Mouse (Mus musculus) adrenal gland, adult 8-10 months (tissue): ENCODE data around the gene Knstrn. TPM values are rescaled to one million over a fixed set of nuclear protein-coding genes. Genes with fewer than 3 reads are reported as not detected.

Source experiments
- DNase-seq: peaks from one replicate; pipeline ENCODE4 v3.0.0; 2022
- total RNA-seq, 4 experiments: library from RNA; stranded (reverse); gene quantifications; 2 replicates each; pipeline ENCODE4 v1.2.4; 2022

The Knstrn gene
- total RNA-seq = 1 to 10 TPM; 1.3 to 3.2 (median 2.5) TPM

GRCm38 (mm10) chr2:118813981-118814836 lies at the start of gene Knstrn:
Gene Knstrn (plus strand): TSS chr2:118814003.
- DNase-seq = peak; percentile 85

- no peak for DNase-seq
Measured at GRCm38 (mm10) chr2:118764094-118764831, 49.5 kb upstream of the Knstrn start.

- DNase-seq = no peak
Measured at GRCm38 (mm10) chr2:118764875-118765274, 48.9 kb upstream of the Knstrn start.

- no peak for DNase-seq
Measured at GRCm38 (mm10) chr2:118766041-118767033, 47.5 kb upstream of the Knstrn start.

GRCm38 (mm10) chr2:118772158-118772874 lies 41.5 kb upstream of the Knstrn start, which contains the start of gene Phgr1:
Gene Phgr1 (plus strand): TSS chr2:118772769.
- no peak for DNase-seq

GRCm38 (mm10) chr2:118774536-118774935 lies 39.3 kb upstream of the Knstrn start:
- DNase-seq = no peak

- DNase-seq = no peak
Measured at GRCm38 (mm10) chr2:118775396-118775795, 38.4 kb upstream of the Knstrn start.

GRCm38 (mm10) chr2:118775846-118776245 lies 38.0 kb upstream of the Knstrn start:
- no peak for DNase-seq

- DNase-seq = no peak
Measured at GRCm38 (mm10) chr2:118776295-118776694, 37.5 kb upstream of the Knstrn start.

GRCm38 (mm10) chr2:118778418-118778817 lies 35.4 kb upstream of the Knstrn start:
- DNase-seq = no peak

GRCm38 (mm10) chr2:118779065-118779464 lies 34.7 kb upstream of the Knstrn start:
- DNase-seq = no peak

GRCm38 (mm10) chr2:118779504-118780480 lies 34.0 kb upstream of the Knstrn start, which contains the start of gene Disp2:
Gene Disp2 (plus strand): TSS chr2:118779719.
- DNase-seq = peak; percentile 92

GRCm38 (mm10) chr2:118781115-118781514 lies 32.7 kb upstream of the Knstrn start:
- DNase-seq = no peak

- no peak for DNase-seq
Measured at GRCm38 (mm10) chr2:118782303-118782702, 31.5 kb upstream of the Knstrn start.

GRCm38 (mm10) chr2:118783093-118783492 lies 30.7 kb upstream of the Knstrn start:
- DNase-seq = no peak

- DNase-seq = no peak
Measured at GRCm38 (mm10) chr2:118783663-118784062, 30.1 kb upstream of the Knstrn start.

- DNase-seq = no peak
Measured at GRCm38 (mm10) chr2:118786525-118786924, 27.3 kb upstream of the Knstrn start.

- peak; percentile 52 for DNase-seq
Measured at GRCm38 (mm10) chr2:118789501-118789900, 24.3 kb upstream of the Knstrn start.

- DNase-seq = no peak
Measured at GRCm38 (mm10) chr2:118790221-118790550, 23.6 kb upstream of the Knstrn start.
